Mouse (Mus musculus): ENCODE data around the gene Mrgpra1.
"Not testable (repeated sequence)": the region's sequence is repeated elsewhere in the genome, so short reads cannot be mapped to it uniquely, and the experiment has no call there.

Gene Mrgpra1

GRCm38 (mm10) chr7:47354140-47354539 is at the start of gene Mrgpra1:
Gene Mrgpra1 (minus strand): TSS chr7:47354240.
- DNase-seq (ENCODE audit: low spot score), result no peak

GRCm38 (mm10) chr7:47401125-47401524 is 47.1 kb upstream of the Mrgpra1 start:
- DNase-seq (ENCODE audit: low spot score), result no peak

GRCm38 (mm10) chr7:47348421-47348820 is 5.6 kb downstream of the Mrgpra1 start:
- DNase-seq (ENCODE audit: low spot score), result no peak

- no peak for DNase-seq (ENCODE audit: low spot score)
Observed at GRCm38 (mm10) chr7:47345905-47346478, 8.0 kb downstream of the Mrgpra1 start.

GRCm38 (mm10) chr7:47341887-47342286 is 12.2 kb downstream of the Mrgpra1 start:
- not testable (repeated sequence) for DNase-seq (ENCODE audit: low spot score)

- DNase-seq (ENCODE audit: low spot score), result not testable (repeated sequence)
Observed at GRCm38 (mm10) chr7:47341389-47341788, 12.7 kb downstream of the Mrgpra1 start.

- no peak for DNase-seq (ENCODE audit: low spot score)
Observed at GRCm38 (mm10) chr7:47318299-47318698, 35.7 kb downstream of the Mrgpra1 start.

- DNase-seq (ENCODE audit: low spot score), result no peak
Observed at GRCm38 (mm10) chr7:47312289-47312688, 41.8 kb downstream of the Mrgpra1 start.

GRCm38 (mm10) chr7:47309855-47310254 is 44.2 kb downstream of the Mrgpra1 start:
- DNase-seq (ENCODE audit: low spot score), result no peak

- DNase-seq (ENCODE audit: low spot score), result not testable (repeated sequence)
Observed at GRCm38 (mm10) chr7:47304661-47305060, 49.4 kb downstream of the Mrgpra1 start.

GRCm38 (mm10) chr7:47299612-47300011 is 54.4 kb downstream of the Mrgpra1 start:
- DNase-seq (ENCODE audit: low spot score), result not testable (repeated sequence)

Data from urinary bladder, postnatal 14 days (tissue).